In genomic region chr16:85152457-85152856, GRCm38 (mm10) we compare ENCODE assay signal across 17 mouse cellular contexts. TPM values are rescaled to one million over a fixed set of nuclear protein-coding genes. Genes with fewer than 3 reads are reported as not detected.
DNase-seq lines count a peak whose midpoint lies in the region; ATAC-seq and TF ChIP-seq lines count a peak whose summit lies in the region.
"Had no signal": no experiment of that assay in that cellular context is flagged by ENCODE, and none has a peak within 500 bp of the region (broad histone marks: within the 10 kb centered on the region; RNA-seq: fewer than 3 reads in every experiment).

No protein-coding gene starts in this region.

- H3K9me3 ChIP-seq in kidney, embryonic 14.5 days (ENCODE audit: control insufficient read depth, low read length) = no peaks in the 10 kb centered on the region
- H3K9me3 ChIP-seq in midbrain, postnatal 0 days (ENCODE audit: low read length) = no peaks in the 10 kb centered on the region
- no peaks in the 10 kb centered on the region for H3K9me3 ChIP-seq in midbrain, embryonic 13.5 days
- H3K9me3 ChIP-seq: embryonic facial prominence, embryonic 13.5 days; hindbrain, embryonic 15.5 days; midbrain, embryonic 12.5 days had no signal

- no peaks in the 10 kb centered on the region for H3K27me3 ChIP-seq in kidney, embryonic 14.5 days (ENCODE audit: control insufficient read depth, insufficient read depth, low read length)
- no peaks in the 10 kb centered on the region for H3K27me3 ChIP-seq in midbrain, postnatal 0 days (ENCODE audit: insufficient read depth, low read length)
- H3K27me3 ChIP-seq in midbrain, embryonic 13.5 days = no peaks in the 10 kb centered on the region
- H3K27me3 ChIP-seq: embryonic facial prominence, embryonic 13.5 days; hindbrain, embryonic 15.5 days; midbrain, embryonic 12.5 days had no signal

- H3K4me1 ChIP-seq in kidney, embryonic 14.5 days (ENCODE audit: control insufficient read depth, insufficient read depth, low read length) = peaks cover 47% of the 10 kb centered on the region
- H3K4me1 ChIP-seq in midbrain, postnatal 0 days (ENCODE audit: insufficient read depth, low read length) = 0 out of 2 replicates have a peak, but pooled peaks cover 7% of the 10 kb centered on the region
- peaks cover 26% of the 10 kb centered on the region for H3K4me1 ChIP-seq in midbrain, embryonic 13.5 days (replicated peaks)

- H3K9ac ChIP-seq in kidney, embryonic 14.5 days (ENCODE audit: low read depth, low read length) = no peak overlapping the region
- H3K9ac ChIP-seq in midbrain, postnatal 0 days (replicated peaks; ENCODE audit: low read length, poor library complexity, severe bottlenecking) = no peak overlapping the region
- no peak overlapping the region for H3K9ac ChIP-seq in midbrain, embryonic 13.5 days (replicated peaks)
- H3K9ac ChIP-seq: embryonic facial prominence, embryonic 13.5 days; hindbrain, embryonic 15.5 days; liver, embryonic 14.5 days; midbrain, embryonic 12.5 days had no signal

- peak overlapping the region; percentile 80; the same call in 1 of the 2 replicates for H3K27ac ChIP-seq in kidney, embryonic 14.5 days (ENCODE audit: low read depth, low read length)
- H3K27ac ChIP-seq in midbrain, postnatal 0 days (ENCODE audit: low read depth, low read length) = no peak overlapping the region
- no peak overlapping the region for H3K27ac ChIP-seq in midbrain, embryonic 13.5 days
- H3K27ac ChIP-seq: hindbrain, embryonic 15.5 days; liver, embryonic 14.5 days; midbrain, embryonic 12.5 days had no signal

- no peak overlapping the region for H3K4me2 ChIP-seq in kidney, embryonic 14.5 days (replicated peaks; ENCODE audit: low read depth, low read length)
- H3K4me2 ChIP-seq in midbrain, postnatal 0 days (ENCODE audit: low read depth, low read length, poor library complexity, severe bottlenecking) = no peak overlapping the region
- H3K4me2 ChIP-seq in midbrain, embryonic 13.5 days (replicated peaks) = no peak overlapping the region
- H3K4me2 ChIP-seq: embryonic facial prominence, embryonic 13.5 days; hindbrain, embryonic 15.5 days; midbrain, embryonic 12.5 days had no signal

- TF ChIP-seq CTCF in midbrain, postnatal 0 days (IDR thresholded peaks at IDR 0.05) = no peak

- no peaks in the 10 kb centered on the region; the same call in 1 of the 2 replicates for H3K36me3 ChIP-seq in kidney, embryonic 14.5 days (ENCODE audit: control insufficient read depth, insufficient read depth, low read length)
- peaks cover 6% of the 10 kb centered on the region for H3K36me3 ChIP-seq in midbrain, postnatal 0 days (ENCODE audit: insufficient read depth, low read length)
- H3K36me3 ChIP-seq in midbrain, embryonic 13.5 days = no peaks in the 10 kb centered on the region
- H3K36me3 ChIP-seq: hindbrain, embryonic 15.5 days; midbrain, embryonic 12.5 days had no signal

- WGBS in kidney, embryonic 14.5 days = 71% methylated on average over 8 of the region's 8 CpGs
- WGBS in midbrain, postnatal 0 days = 88% methylated on average over 8 of the region's 8 CpGs
- 89% methylated on average over 8 of the region's 8 CpGs for WGBS in midbrain, embryonic 13.5 days

- DNase-seq in frontal cortex, postnatal 25 days (ENCODE audit: low spot score in 2 of 2) = no peak
- no peak for DNase-seq in kidney, postnatal 14 days
- no peak for DNase-seq in midbrain, postnatal 0 days (ENCODE audit: low spot score)
- no peak for DNase-seq in retina, postnatal 1 day
- no peak for DNase-seq in urinary bladder, adult 2 months (ENCODE audit: low spot score)
- DNase-seq: adrenal gland, adult 2 months; cerebellum, adult 18-20 months; heart, postnatal 14 days; right cerebral cortex, adult 18-20 months had no signal

- peak; percentile 31; the same call in 1 of the 2 replicates for ATAC-seq in frontal cortex, adult (ENCODE audit: low TSS enrichment)
- no peak for ATAC-seq in kidney, embryonic 14.5 days (ENCODE audit: low FRiP score, low TSS enrichment)
- peak; percentile 20; the same call in 1 of the 2 replicates for ATAC-seq in midbrain, postnatal 0 days (ENCODE audit: low FRiP score)
- no peak for ATAC-seq in midbrain, embryonic 13.5 days
- ATAC-seq: intestine, postnatal 0 days had no signal

- no peak overlapping the region for H3K4me3 ChIP-seq in kidney, embryonic 14.5 days (ENCODE audit: low read length)
- H3K4me3 ChIP-seq in midbrain, postnatal 0 days (ENCODE audit: low read depth, low read length) = no peak overlapping the region
- no peak overlapping the region for H3K4me3 ChIP-seq in midbrain, embryonic 13.5 days (replicated peaks)
- H3K4me3 ChIP-seq: embryonic facial prominence, embryonic 13.5 days; hindbrain, embryonic 15.5 days; midbrain, embryonic 12.5 days had no signal

RNA-seq across cellular contexts. Expression of gene App, which starts 21.1 kb away (rescaled TPM):
- polyA plus RNA-seq in kidney, embryonic 14.5 days (2014; fragmentation: Nextera tagmentation; extraction: Ambion mirVana) = 166 and 225 TPM in 2 replicates
- total RNA-seq in midbrain, postnatal 0 days (2014; rRNA removed) = 597 and 628 TPM in 2 replicates
- polyA plus RNA-seq in midbrain, postnatal 0 days (2015; fragmentation: Nextera tagmentation; extraction: Ambion mirVana) = 511 and 515 TPM in 2 replicates
- polyA plus RNA-seq in midbrain, embryonic 13.5 days (2015; fragmentation: Nextera tagmentation; extraction: Ambion mirVana) = 257 and 271 TPM in 2 replicates
- 341 and 459 TPM in 2 replicates for polyA plus RNA-seq in urinary bladder, adult 2 months (2012; rRNA removed)

Comparison
In these comparisons a context has a peak if more than half of its experiments do, and no peak if none do; other contexts are left out.
1. ATAC-seq: peak in frontal cortex, adult (single experiment) and midbrain, postnatal 0 days (single experiment); none in kidney, embryonic 14.5 days (single experiment) and midbrain, embryonic 13.5 days (single experiment).